Mouse (Mus musculus) gastrocnemius, adult 2 months (tissue): ENCODE measurements at regions not wholly inside any gene's neighbourhood (a gene's known extent, or its start where the extent isn't known, plus 50 kb on each side); places are given as distances from the start of the nearest gene placed in this dataset.

Source experiments
- DNase-seq: peaks from one replicate; pipeline ENCODE4 v3.0.0; 2022
- H3K27ac ChIP-seq: fragments of 200-600 bp; 2 replicates; pipeline ENCODE4 v1.8.1; 2022; ENCODE audit warnings: mild to moderate bottlenecking
- H3K4me3 ChIP-seq: fragments of 200-600 bp; 2 replicates; pipeline ENCODE4 v1.8.1; 2022; ENCODE audit warnings: mild to moderate bottlenecking, moderate library complexity
- CTCF ChIP-seq: fragments of 200-600 bp; IDR thresholded peaks from 2 replicates; pipeline ENCODE4 v1.8.1; 2022; ENCODE audit warnings: antibody characterized with exemption, mild to moderate bottlenecking, moderate library complexity
- intact Hi-C: fragments of 180-260 bp; cut with DNase I; formaldehyde crosslinking; loops from one replicate; pipeline ENCODE4 v1.15.1; 2025

DNA sequence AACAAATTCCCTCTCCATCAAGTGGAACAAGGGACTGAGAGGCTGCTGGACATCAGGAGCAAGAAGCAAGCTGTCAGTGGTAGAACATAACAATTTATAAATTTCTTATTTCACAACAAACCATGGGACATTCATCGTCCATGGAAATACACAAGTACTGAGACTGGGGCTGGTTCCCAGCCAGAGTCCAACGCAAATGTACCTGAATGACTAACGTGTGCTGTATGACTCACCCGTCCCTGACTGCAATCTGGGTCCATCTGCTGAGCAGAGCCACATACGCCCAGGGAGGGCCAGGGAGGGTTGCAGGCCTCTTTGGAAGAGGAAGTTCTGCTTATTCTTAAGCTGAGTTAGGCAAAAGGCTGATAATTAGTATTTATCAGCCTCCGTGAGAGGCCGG lies 320.1 kb upstream of the Pappa start:
- no peak overlapping the region for H3K4me3 ChIP-seq
- peak; percentile 16 for DNase-seq
- TF ChIP-seq CTCF, result no peak
- intact Hi-C loops, result no loop called here
- no peak overlapping the region for H3K27ac ChIP-seq

GRCm38 (mm10) chr4:64804996-64805395 lies 319.0 kb upstream of the Pappa start:
- intact Hi-C loops, result no loop called here
- Histone ChIP-seq H3K27ac (no peak overlapping the region), H3K4me3 (no peak overlapping the region)
- no peak for DNase-seq
- no peak for TF ChIP-seq CTCF

DNA sequence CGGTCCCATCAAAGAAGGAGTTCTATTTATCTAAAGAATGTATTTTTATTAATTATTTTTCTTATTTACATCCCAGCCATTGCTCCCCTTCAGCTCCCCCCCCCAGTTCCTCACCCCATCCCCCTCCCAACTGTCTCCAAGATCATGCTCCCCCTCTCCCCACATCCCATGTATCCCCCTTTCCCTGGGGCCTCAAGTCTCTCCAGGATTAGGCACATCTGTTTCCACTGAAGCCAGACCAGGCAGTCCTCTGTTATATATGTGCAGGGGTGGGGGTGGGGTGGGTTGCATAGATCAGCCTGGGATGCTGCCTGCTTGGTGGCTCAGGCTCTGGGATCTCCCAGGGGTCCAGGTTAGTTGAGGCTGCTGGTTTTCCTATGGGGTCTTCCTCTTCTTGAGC lies 316.8 kb upstream of the Pappa start:
- no peak for DNase-seq
- TF ChIP-seq CTCF, result no peak
- intact Hi-C loops, result no loop called here

GRCm38 (mm10) chr4:64811974-64812373 lies 312.0 kb upstream of the Pappa start:
- intact Hi-C loops, result no loop called here
- no peak for DNase-seq
- H3K27ac ChIP-seq, result no peak overlapping the region

More for the DNA sequence above, 316.8 kb upstream of the Pappa start:
- Histone ChIP-seq H3K27ac (no peak overlapping the region), H3K4me3 (no peak overlapping the region)

GRCm38 (mm10) chr4:64812812-64813211 lies 311.2 kb upstream of the Pappa start:
- intact Hi-C loops, result no loop called here
- TF ChIP-seq CTCF, result no peak
- no peak for DNase-seq
- H3K27ac ChIP-seq, result no peak overlapping the region
- no peak overlapping the region for H3K4me3 ChIP-seq

More at GRCm38 (mm10) chr4:64811974-64812373, 312.0 kb upstream of the Pappa start:
- H3K4me3 ChIP-seq, result no peak overlapping the region
- no peak for TF ChIP-seq CTCF

DNA sequence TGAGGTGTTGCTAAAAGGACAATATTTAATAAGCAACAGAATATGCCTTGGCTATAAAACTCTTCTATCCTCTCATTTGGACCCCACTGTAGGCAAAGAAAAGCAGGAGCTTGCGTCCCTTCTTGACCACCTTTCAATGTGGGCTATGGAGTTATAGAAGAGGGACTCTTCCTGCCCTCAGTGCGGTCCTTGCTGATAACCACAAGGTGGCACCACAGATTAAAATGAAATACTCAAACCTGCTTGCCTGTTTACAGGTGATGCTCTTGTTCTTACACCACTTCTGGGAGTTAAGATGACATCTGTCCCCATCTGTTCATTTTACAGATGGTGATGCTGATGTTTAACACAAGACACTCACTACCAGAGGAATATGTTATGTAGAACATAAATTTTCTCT lies 291.1 kb upstream of the Pappa start:
- TF ChIP-seq CTCF, result peak; percentile 55

GRCm38 (mm10) chr4:64874521-64874920 lies 249.5 kb upstream of the Pappa start:
- TF ChIP-seq CTCF, result no peak
- Histone ChIP-seq H3K4me3 (no peak overlapping the region), H3K27ac (no peak overlapping the region)
- DNase-seq, result no peak
- intact Hi-C loops, result no loop called here

More for the DNA sequence above, 291.1 kb upstream of the Pappa start:
- no peak overlapping the region for H3K27ac ChIP-seq
- intact Hi-C loops, result loop anchor here (2.0 to 5.0 kb wide), 2 partner anchors 664 to 759 kb away; no protein-coding TSS in a partner anchor
- H3K4me3 ChIP-seq, result no peak overlapping the region
- DNase-seq, result no peak

GRCm38 (mm10) chr4:64876924-64877323 lies 247.1 kb upstream of the Pappa start:
- no peak for TF ChIP-seq CTCF
- intact Hi-C loops, result no loop called here

GRCm38 (mm10) chr4:64897935-64898334 lies 226.0 kb upstream of the Pappa start:
- intact Hi-C loops, result no loop called here
- no peak for TF ChIP-seq CTCF
- no peak for DNase-seq
- Histone ChIP-seq H3K27ac (no peak overlapping the region), H3K4me3 (no peak overlapping the region)

More at GRCm38 (mm10) chr4:64876924-64877323, 247.1 kb upstream of the Pappa start:
- no peak overlapping the region for H3K27ac ChIP-seq
- DNase-seq, result no peak
- no peak overlapping the region for H3K4me3 ChIP-seq

GRCm38 (mm10) chr4:64901091-64901845 lies 222.7 kb upstream of the Pappa start:
- Histone ChIP-seq H3K4me3 (no peak overlapping the region), H3K27ac (no peak overlapping the region)
- DNase-seq, result no peak
- TF ChIP-seq CTCF, result no peak
- intact Hi-C loops, result no loop called here

DNA sequence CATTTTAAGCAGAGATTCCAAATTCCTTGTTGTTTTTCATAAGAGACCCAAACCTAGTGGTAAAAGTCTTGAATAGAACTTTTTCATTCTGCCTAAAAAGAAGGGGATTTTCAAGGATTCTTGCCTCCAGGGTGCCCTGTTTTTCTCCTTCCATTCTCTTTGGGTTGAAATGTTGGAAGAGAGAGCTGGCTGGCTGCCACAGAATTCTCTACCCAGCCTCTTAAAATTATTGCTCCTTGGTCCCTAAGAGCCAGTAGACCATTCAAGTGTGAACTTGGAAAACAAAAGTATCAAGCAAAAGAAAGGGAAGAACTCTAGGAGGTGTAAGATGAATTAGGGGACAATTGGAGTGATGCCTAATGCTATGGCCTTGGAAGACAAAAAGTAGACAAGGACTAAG lies 200.2 kb upstream of the Pappa start:
- Histone ChIP-seq H3K27ac (no peak overlapping the region), H3K4me3 (no peak overlapping the region)
- no peak for DNase-seq
- intact Hi-C loops, result no loop called here
- TF ChIP-seq CTCF, result no peak

GRCm38 (mm10) chr4:64928553-64928952 lies 195.4 kb upstream of the Pappa start:
- DNase-seq, result no peak
- no peak for TF ChIP-seq CTCF
- H3K27ac ChIP-seq, result no peak overlapping the region
- H3K4me3 ChIP-seq, result no peak overlapping the region
- intact Hi-C loops, result no loop called here

- Histone ChIP-seq H3K27ac (no peak overlapping the region), H3K4me3 (no peak overlapping the region)
- TF ChIP-seq CTCF, result no peak
- intact Hi-C loops, result no loop called here
- no peak for DNase-seq
These were observed 178.4 kb upstream of the Pappa start for GRCm38 (mm10) chr4:64945547-64945946.

DNA sequence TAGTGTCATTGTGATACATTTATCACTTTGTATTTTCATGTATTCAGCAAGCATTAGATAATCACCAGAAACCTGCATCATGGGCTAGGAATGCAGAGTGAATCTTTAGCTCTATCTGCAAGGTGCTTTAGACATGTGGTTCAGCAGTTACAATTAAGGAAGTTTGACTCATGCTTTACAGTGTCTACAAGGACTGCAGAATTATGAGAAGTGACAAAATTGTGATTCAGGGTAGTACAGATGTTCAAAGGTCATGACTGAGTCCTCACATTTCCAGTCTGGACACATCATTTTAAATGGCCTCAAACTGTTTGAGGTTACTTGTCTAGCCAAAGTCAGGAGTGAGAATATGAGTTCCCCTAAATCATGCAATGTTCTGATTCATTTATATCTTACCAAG lies 171.3 kb upstream of the Pappa start:
- TF ChIP-seq CTCF, result no peak
- Histone ChIP-seq H3K4me3 (no peak overlapping the region), H3K27ac (no peak overlapping the region)
- intact Hi-C loops, result no loop called here
- no peak for DNase-seq
